Mouse (Mus musculus) colon, adult 2 months (tissue): ENCODE results near the gene Aqp8. TPM values are rescaled to one million over a fixed set of nuclear protein-coding genes. Genes with fewer than 3 reads are reported as not detected.

Source experiments
- polyA plus RNA-seq: library from polyadenylated mRNA; depleted of rRNA; stranded (reverse); fragments of >200 nt; gene quantifications from 2 replicates; pipeline ENCODE4 v1.2.3, GENCODE M21; 2012; rRNA removed

Gene Aqp8
- polyA plus RNA-seq: 575 and 591 TPM in 2 replicates

DNA sequence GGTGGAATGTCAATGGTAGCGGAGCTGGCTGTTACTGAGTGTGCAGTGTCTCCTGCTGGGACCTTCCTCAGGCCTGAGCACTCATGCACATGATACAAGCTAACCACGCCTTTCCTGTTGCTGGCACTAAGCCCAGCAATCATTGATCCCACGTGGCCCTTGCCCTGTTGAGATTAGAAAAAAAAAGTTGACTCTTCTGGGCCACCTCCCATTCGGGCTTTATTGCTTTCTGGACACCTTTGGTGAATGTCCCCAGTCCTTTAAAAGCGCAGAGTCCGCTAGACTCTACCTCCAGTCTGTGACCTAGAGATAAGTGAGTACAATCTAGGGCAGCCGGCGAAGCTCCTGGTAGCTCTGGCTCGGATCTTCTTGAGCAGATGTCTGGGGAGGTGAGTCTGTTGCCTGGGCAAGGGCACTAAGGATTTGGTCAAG is at the start of gene Aqp8:
Gene Aqp8 (plus strand): TSS at position 222 of the 432 bp plus-strand sequence.

DNA sequence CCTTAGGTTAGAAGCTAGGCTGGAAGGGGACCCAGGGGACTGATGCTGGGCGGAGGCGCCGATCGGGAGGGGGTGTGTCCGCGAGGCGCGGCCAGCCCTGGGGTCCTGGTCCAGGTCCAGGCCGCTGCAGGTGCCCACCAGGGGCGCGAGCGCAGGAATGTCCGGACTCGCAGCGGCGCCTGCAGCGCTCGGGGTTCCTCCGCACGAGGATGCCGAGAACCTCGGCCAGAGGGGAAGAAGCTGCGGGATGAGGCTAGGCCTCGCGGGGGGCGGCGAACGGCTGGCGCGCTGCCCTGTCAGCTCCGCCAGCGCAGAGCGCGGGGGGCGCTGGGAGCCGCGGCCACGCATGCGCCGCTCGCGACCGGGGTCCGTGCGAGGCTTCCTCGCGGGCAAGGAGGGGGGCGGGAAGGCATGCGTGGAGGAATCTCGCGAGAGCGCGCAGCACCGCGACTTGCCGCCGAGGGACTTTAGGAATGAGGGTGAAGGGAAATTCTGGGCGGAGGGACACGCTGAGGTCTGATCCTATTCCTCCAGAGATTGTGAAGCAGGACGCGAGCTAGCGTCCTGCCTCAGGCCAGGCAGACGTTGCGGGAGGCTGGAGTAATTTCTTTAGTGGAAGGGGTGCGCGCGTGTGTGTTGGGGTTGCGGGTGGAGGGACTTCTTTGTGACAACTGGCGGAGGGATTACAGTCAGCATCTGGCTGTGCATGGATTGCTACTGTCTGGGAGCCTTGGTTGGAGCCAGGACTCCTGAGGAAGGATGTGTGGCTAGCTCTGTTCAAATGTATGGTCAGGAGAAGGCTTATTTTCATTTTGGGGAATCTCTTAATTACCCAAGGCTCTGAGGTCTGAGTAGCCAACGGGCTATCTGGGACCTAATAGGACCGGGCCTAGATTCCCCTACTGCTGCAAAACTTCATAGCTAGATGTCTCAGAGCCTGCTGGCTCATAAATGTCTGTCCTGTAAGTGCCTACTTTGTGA is 38.4 kb downstream of the Aqp8 start, which contains the start of gene Zkscan2:
Gene Zkscan2 (minus strand): TSS at position 211 of the 981 bp plus-strand sequence.

Other genes starting within 250 kb of the Aqp8 start
- 0.29 and 0.58 TPM in 2 replicates for gene Slc5a11, start 247.5 kb upstream of the Aqp8 start, polyA plus RNA-seq
- gene Lcmt1, start 92.5 kb upstream of the Aqp8 start, polyA plus RNA-seq: 17.6 and 17.8 TPM in 2 replicates
- gene Arhgap17, start 92.4 kb upstream of the Aqp8 start, polyA plus RNA-seq: 38.5 and 42.5 TPM in 2 replicates
- gene Zkscan2, start 38.2 kb downstream of the Aqp8 start, polyA plus RNA-seq: 0.06 and 0.07 TPM in 2 replicates